Mouse (Mus musculus) midbrain, embryonic 15.5 days (tissue): Measurements from ENCODE around the gene Fblim1. TPM values are rescaled to one million over a fixed set of nuclear protein-coding genes. Genes with fewer than 3 reads are reported as not detected.

ENCODE experiments used
- ATAC-seq: fragments of 200-750 bp; cut with Nextera tagmentation; replicated peaks from 2 replicates; pipeline ENCODE4 v1.8.0; 2017; ENCODE audit warnings: moderate TSS enrichment
- H3K27ac ChIP-seq: fragments of 300-500 bp; sonication (generic); 2 replicates; pipeline ENCODE4 v1.5.1; 2015; ENCODE audit warnings: mild to moderate bottlenecking, inconsistent platforms
- H3K27me3 ChIP-seq: fragments of 300-500 bp; sonication (generic); replicated peaks from 2 replicates; pipeline ENCODE4 v1.6.1; 2015; ENCODE audit warnings: inconsistent platforms
- H3K36me3 ChIP-seq: fragments of 300-500 bp; sonication (generic); replicated peaks from 2 replicates; pipeline ENCODE4 v1.6.1; 2015; ENCODE audit warnings: inconsistent platforms
- H3K4me1 ChIP-seq: fragments of 300-500 bp; sonication (generic); 2 replicates; pipeline ENCODE4 v1.6.1; 2015; ENCODE audit warnings: inconsistent platforms
- H3K4me2 ChIP-seq: fragments of 300-500 bp; sonication (generic); 2 replicates; pipeline ENCODE4 v1.6.1; 2015; ENCODE audit warnings: inconsistent platforms, mild to moderate bottlenecking, moderate library complexity
- H3K4me3 ChIP-seq: fragments of 300-500 bp; sonication (generic); 2 replicates; pipeline ENCODE4 v1.5.1; 2015; ENCODE audit warnings: mild to moderate bottlenecking, inconsistent platforms
- H3K9ac ChIP-seq: fragments of 300-500 bp; sonication (generic); 2 replicates; pipeline ENCODE4 v1.6.1; 2015; ENCODE audit warnings: mild to moderate bottlenecking, inconsistent platforms
- H3K9me3 ChIP-seq: fragments of 300-500 bp; sonication (generic); 2 replicates; pipeline ENCODE4 v1.6.1; 2016; ENCODE audit warnings: inconsistent platforms
- WGBS: fragments of 180-500 bp; shearing (Covaris S2); methylation state at CpG from one replicate; pipeline ENCODE4 v1.1.7; 2015; ENCODE audit warnings: mixed read lengths; 5-methylcytosine and 5-hydroxymethylcytosine counted together
- polyA plus RNA-seq: library from polyadenylated mRNA; unstranded; fragments of >200 nt; fragmentation: Nextera tagmentation; extraction: Ambion mirVana; gene quantifications from 2 replicates; pipeline ENCODE4 v1.2.1, GENCODE M21; 2015

The Fblim1 gene
- polyA plus RNA-seq, 1 experiment from 2014 or later: 41.0 TPM

DNA sequence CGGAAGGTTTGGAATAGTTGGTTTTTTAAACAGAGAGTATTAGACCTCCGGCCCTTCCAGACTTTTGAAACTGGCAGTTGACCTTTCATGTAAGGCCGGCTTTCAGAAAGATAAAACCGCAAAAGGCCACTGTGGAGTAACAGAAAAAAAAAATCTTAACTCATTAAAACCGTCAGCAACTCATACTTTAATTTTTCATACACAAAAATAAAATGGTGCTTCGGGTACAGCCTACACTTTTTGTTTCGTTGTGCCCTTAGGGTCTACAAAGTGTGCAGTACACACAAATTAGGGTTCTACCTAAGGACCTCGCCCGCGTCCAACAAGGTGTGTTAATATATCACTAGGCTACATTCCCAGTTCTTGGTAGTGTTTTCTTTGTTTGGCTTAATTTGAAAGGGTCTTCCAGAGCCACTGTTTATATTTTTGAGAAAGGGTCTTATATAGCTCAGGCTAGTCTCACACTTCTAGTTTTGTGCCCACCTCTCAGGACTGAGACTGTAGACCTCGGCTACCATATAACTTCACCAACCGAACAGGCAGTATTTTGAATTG lies 66.6 kb downstream of the Fblim1 start:
- no peaks in the 10 kb centered on the region for H3K36me3 ChIP-seq
- no peak for ATAC-seq
- H3K27ac ChIP-seq: peak overlapping the region; percentile 95
- H3K9me3 ChIP-seq: no peaks in the 10 kb centered on the region
- H3K4me2 ChIP-seq: peak overlapping the region; percentile 79
- H3K4me3 ChIP-seq: peak overlapping the region; percentile 86
- peak overlapping the region; percentile 60 for H3K9ac ChIP-seq
- peaks cover 23% of the 10 kb centered on the region for H3K4me1 ChIP-seq
- 50% methylated on average over 12 of the region's 12 CpGs for WGBS
- H3K27me3 ChIP-seq: no peaks in the 10 kb centered on the region

DNA sequence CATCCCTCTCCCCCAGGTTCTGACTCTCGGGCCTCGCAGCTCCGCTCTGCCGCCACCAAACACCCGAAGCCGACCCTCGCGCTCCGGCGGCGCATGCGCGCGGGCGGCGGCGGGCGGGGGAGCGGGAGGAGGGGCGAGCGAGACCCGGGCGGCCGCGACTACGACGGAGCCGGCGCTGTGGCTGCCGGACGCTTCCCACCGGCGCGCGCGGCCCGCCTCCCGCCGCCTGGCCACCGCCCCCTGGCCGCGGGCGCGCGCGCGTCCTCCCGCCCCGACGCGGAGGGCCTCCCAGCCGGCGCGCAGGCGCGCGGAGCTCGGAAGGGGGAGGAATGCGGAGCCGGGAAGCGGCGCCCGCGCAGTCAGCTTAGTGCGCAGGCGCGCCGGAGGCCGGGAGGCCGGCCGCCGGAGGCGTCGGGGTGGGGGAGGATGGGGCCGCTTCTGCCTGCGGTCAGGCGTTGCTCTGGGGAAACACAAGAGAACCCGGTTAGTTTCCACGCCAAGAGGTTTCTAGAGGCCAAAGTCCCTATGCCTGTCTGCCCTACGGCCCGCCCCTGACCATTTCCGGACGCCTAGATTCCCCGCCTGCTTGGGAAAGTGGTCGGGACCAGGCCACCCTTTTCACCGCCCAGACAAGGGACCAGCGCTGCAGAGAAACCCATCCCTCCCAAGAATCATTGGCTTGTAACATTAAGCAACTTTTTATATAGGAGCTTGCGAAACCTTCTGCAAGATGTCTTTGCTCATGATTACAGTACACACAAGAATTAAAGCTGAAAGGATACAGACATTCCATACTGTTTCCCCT lies 67.3 kb downstream of the Fblim1 start, which contains the start of gene Spen:
Gene Spen (minus strand): TSS at position 190 of the 805 bp plus-strand sequence.
- peak within 1 kb of the TSS; percentile 86 for H3K4me3 ChIP-seq
- under 1% methylated on average over 61 of the region's 88 CpGs for WGBS
- peak; percentile 82 for ATAC-seq

DNA sequence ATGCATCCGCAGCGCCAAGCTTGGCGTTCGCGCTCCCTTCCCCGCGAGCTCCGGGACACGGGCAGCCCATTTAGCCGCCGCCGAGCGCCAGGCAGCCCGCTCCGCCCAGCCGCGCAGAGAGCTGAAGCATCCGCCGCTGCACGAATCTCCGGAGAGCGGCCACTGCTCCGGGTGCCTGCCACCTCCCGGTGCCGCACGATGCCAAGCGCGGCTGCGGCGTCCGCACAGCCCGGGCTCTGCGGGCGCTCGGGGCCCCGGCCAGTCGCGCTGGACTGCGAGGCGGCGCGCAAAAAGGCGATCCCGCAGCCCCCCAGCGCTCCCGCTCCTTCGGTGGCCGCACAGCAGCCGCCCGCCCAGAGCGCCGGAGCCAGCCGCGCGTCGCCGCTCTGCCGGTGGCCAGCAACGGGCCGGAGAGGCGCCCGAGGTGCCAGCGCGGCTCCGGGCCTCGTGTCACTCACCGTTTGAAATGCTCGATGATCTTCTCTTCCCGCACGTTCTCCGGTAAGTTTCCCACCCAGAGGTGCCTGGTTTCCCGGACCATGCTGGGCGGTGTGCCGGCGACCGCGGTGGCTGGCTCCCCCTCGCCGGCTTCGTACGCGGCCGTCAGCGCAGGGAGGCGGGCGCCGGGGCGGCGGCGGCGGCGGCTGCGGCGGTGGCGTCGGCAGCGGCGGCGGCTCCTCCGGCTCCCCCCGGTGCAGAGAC lies 68.0 kb downstream of the Fblim1 start:
- Histone ChIP-seq H3K4me3 (peak overlapping the region; percentile 86), H3K27ac (peak overlapping the region; percentile 95), H3K4me1 (peaks cover 35% of the 10 kb centered on the region), H3K9me3 (no peaks in the 10 kb centered on the region), H3K4me2 (peak overlapping the region; percentile 79), H3K9ac (peak overlapping the region; percentile 89), H3K27me3 (no peaks in the 10 kb centered on the region), H3K36me3 (no peaks in the 10 kb centered on the region)
- 0 out of 2 replicates have a peak, but pooled peaks have one; percentile 5 for ATAC-seq
- under 1% methylated on average over 99 of the region's 101 CpGs for WGBS

More for the DNA sequence above, 67.3 kb downstream of the Fblim1 start, which contains the start of gene Spen:
- Histone ChIP-seq H3K9ac (peak within 1 kb of the TSS; percentile 89), H3K9me3 (no peaks in the 10 kb centered on the region), H3K4me1 (peaks cover 29% of the 10 kb centered on the region), H3K27ac (peak within 1 kb of the TSS; percentile 95), H3K4me2 (peak within 1 kb of the TSS; percentile 79), H3K27me3 (no peaks in the 10 kb centered on the region), H3K36me3 (no peaks in the 10 kb centered on the region)

DNA sequence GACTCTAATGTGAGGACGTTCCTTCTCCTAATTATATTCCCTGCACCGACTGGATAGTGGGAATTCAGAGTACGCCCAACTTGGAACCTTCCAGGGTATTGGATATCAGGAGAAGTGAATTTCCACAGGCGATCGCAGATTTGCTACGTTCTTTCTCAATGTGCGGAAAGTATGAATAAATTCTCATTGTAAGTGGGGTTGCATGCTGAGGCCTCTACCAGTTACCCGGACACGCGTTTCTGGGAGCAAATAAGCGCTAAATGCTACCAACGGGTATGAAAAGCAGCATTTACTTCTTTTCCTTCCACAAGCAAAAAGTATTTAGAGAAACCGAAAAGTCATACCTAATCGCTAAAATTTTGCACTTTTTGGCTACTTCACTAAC lies 68.7 kb downstream of the Fblim1 start:
- Histone ChIP-seq H3K9me3 (no peaks in the 10 kb centered on the region), H3K9ac (peak overlapping the region; percentile 89), H3K27me3 (no peaks in the 10 kb centered on the region), H3K4me2 (peak overlapping the region; percentile 79), H3K4me1 (peaks cover 35% of the 10 kb centered on the region), H3K36me3 (no peaks in the 10 kb centered on the region), H3K27ac (peak overlapping the region; percentile 95), H3K4me3 (peak overlapping the region; percentile 86)
- WGBS: under 1% methylated on average over 14 of the region's 14 CpGs
- no peak for ATAC-seq

DNA sequence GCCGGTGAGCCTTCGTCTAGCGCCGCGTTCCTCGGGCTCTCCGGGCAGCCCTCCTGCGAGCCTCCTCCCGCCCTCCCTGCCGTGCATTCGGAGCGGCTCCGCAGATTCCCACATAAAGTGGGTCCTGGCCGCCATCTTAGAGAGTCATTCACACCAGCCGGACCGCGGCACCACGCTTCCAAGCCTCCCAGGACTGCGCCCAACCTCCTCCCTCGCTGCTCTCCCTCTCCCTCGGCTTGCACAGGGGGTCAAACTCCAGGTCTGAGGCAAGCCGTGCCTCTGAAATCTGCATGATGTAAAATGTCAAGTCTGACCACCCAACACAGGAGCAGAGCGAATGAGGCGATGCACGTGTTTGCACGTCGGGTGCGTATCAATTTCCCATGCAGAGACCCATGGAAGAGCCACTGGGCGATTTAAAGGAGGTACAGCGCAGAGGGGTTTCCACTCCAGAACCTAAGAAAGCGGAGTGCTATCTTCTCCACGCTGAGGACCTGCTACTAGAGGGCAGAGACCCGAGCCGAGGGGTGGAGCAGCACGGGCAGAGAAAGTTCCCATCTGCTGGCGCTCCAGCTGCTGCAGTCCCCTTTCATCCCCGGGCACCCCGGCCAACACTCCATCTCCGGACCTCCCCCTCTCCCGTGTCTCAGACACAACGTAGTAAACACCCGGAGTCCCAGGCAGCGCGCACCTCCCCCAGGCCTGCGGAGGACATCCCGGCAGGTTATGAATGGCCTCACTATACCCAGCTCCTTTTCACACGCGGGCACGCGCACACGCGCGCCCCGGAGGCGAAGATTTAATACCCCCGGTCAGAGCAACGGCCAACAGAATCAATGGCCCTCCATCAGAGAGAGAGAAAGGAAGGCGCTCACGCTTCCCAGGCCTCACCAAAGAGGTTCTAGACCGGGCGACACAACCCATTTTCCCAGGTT lies 69.3 kb downstream of the Fblim1 start:
- H3K4me1 ChIP-seq: peaks cover 30% of the 10 kb centered on the region
- H3K9me3 ChIP-seq: no peaks in the 10 kb centered on the region
- peak overlapping the region; percentile 86 for H3K4me3 ChIP-seq
- no peaks in the 10 kb centered on the region for H3K27me3 ChIP-seq
- under 1% methylated on average over 61 of the region's 61 CpGs for WGBS
- peak overlapping the region; percentile 79 for H3K4me2 ChIP-seq
- ATAC-seq: peak; percentile 51
- H3K36me3 ChIP-seq: no peaks in the 10 kb centered on the region
- H3K9ac ChIP-seq: peak overlapping the region; percentile 89
- peak overlapping the region; percentile 95 for H3K27ac ChIP-seq

DNA sequence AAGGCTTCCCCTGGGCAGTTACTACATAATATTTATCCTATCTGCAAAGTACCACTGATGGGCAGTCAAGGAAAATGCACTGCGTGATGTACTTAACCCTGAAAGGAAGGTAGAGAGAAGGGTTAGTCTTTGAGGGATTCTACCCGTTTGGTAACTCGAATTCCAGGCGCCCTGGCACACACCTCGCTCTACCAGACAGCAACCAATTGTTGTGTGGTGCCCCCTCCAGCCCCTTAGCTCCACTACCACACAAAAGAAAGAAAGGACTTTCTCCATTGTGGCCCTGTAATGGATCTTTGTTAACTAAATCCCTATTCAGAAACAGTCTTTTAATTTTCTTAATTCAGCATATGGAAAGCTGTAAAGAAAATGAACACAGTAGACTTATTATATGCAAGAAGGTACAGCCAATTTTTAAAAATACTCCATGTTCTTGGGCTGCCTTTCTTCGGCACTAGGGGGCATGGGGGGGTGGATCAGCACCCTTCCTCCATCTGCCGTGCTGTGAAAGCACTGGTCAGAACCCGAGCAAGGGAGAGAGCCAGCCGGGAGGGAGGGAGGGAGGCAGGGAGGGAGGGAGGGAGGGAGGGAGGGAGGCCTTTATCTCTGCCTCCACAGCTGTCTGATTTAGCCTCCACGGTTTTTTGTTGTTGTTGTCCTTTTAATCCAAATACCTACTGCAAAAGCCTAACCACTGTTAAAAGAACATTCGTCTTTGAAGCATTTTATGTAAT lies 70.8 kb downstream of the Fblim1 start:
- peak overlapping the region; percentile 95 for H3K27ac ChIP-seq
- no peaks in the 10 kb centered on the region for H3K27me3 ChIP-seq
- WGBS: 3% methylated on average over 8 of the region's 11 CpGs
- H3K9me3 ChIP-seq: no peaks in the 10 kb centered on the region
- peak overlapping the region; percentile 86 for H3K4me3 ChIP-seq
- H3K9ac ChIP-seq: peak overlapping the region; percentile 89; the same call in 1 of the 2 replicates
- H3K36me3 ChIP-seq: 0 out of 2 replicates have a peak, but pooled peaks cover 3% of the 10 kb centered on the region
- H3K4me1 ChIP-seq: peaks cover 32% of the 10 kb centered on the region
- peak overlapping the region; percentile 79 for H3K4me2 ChIP-seq
- no peak; the same call in 1 of the 2 replicates for ATAC-seq

DNA sequence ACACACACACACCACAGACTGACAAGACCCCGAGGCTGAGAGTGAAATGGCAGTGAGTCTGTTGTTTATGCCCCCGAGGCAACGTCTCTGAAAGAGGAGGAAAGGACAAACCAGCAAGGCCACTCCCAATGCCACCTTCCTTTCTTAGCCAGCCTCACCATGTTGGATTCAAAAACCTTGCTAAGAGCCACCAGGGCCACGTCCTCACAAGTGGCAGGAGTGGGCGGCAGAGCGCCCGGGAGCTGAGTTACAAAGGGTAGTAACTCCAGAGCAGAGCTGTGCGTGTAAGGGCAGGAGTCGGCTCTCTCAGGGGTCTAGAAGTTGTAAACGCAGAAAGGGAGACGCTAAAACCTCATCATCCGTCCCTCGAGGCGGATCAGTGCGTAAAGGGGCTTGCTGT lies 74.9 kb downstream of the Fblim1 start:
- ATAC-seq: no peak
- WGBS: 82% methylated on average over 15 of the region's 15 CpGs
- Histone ChIP-seq H3K27me3 (no peaks in the 10 kb centered on the region), H3K36me3 (0 out of 2 replicates have a peak, but pooled peaks cover 3% of the 10 kb centered on the region), H3K4me3 (no peak overlapping the region), H3K9me3 (no peaks in the 10 kb centered on the region), H3K27ac (no peak overlapping the region), H3K4me1 (peaks cover 25% of the 10 kb centered on the region), H3K4me2 (no peak overlapping the region), H3K9ac (no peak overlapping the region)

DNA sequence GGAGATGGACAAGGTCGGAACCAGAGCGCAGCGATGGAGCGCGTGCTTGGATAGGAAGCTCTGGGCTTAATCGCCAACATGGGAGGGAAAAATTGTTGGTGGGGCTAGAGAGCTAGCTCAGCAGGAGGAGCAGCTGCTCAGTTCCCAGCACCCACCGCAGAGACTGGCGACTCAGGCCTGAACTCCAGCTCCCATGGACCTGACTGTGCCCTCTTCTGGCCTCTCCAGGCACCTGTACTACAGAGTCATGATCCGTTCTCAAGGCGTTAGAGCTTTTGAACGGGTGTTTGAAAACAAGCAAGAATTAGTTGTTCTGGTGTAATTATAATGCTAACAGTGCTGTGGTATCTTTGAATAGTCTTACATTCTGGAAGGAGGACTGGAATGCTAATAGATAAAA lies 77.0 kb downstream of the Fblim1 start:
- Histone ChIP-seq H3K36me3 (0 out of 2 replicates have a peak, but pooled peaks cover 3% of the 10 kb centered on the region), H3K27ac (no peak overlapping the region), H3K4me1 (peaks cover 16% of the 10 kb centered on the region), H3K27me3 (no peaks in the 10 kb centered on the region), H3K4me3 (no peak overlapping the region), H3K9ac (no peak overlapping the region), H3K4me2 (no peak overlapping the region), H3K9me3 (no peaks in the 10 kb centered on the region)
- ATAC-seq: no peak
- WGBS: 88% methylated on average over 11 of the region's 11 CpGs

DNA sequence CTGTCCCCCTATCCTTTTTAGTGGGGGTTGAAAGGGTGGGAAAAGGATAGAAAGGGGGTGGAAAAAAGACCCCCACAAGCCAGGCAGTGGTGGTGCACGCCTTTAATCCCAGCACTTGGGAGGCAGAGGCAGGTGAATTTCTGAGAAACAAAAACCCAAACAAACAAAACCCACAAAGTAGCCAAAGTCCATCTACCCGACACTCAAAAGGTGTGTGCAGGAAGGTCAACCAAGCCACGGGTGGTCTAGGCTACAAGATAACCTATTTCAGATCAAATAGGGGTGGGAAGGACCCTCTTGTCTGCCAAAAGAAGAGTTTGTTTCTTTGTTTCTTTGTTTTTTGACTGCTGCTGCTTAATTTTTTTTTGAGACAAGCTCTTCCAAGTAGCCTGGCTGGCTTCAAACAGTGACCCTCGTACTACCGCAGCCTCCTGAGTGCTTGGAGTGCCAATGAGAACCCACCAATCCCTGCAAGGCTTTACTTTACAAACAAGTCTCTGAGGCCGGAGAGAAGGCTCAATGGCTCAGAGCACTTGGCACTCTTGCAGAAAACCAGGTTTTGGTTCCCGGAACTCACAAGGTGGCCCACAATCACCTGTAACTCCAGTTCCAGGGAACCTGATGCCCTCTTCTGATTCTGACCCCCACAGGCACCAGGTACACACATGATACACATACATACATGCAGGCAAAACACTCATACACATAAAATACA lies 78.8 kb downstream of the Fblim1 start:
- 83% methylated on average over 7 of the region's 7 CpGs for WGBS
- ATAC-seq: no peak
- Histone ChIP-seq H3K4me1 (peaks cover 7% of the 10 kb centered on the region), H3K4me3 (no peak overlapping the region), H3K36me3 (0 out of 2 replicates have a peak, but pooled peaks cover 3% of the 10 kb centered on the region), H3K27me3 (no peaks in the 10 kb centered on the region), H3K9me3 (no peaks in the 10 kb centered on the region), H3K27ac (no peak overlapping the region), H3K4me2 (no peak overlapping the region), H3K9ac (no peak overlapping the region)
